Mouse (Mus musculus): ENCODE results near the gene Ubqln4.

DNA sequence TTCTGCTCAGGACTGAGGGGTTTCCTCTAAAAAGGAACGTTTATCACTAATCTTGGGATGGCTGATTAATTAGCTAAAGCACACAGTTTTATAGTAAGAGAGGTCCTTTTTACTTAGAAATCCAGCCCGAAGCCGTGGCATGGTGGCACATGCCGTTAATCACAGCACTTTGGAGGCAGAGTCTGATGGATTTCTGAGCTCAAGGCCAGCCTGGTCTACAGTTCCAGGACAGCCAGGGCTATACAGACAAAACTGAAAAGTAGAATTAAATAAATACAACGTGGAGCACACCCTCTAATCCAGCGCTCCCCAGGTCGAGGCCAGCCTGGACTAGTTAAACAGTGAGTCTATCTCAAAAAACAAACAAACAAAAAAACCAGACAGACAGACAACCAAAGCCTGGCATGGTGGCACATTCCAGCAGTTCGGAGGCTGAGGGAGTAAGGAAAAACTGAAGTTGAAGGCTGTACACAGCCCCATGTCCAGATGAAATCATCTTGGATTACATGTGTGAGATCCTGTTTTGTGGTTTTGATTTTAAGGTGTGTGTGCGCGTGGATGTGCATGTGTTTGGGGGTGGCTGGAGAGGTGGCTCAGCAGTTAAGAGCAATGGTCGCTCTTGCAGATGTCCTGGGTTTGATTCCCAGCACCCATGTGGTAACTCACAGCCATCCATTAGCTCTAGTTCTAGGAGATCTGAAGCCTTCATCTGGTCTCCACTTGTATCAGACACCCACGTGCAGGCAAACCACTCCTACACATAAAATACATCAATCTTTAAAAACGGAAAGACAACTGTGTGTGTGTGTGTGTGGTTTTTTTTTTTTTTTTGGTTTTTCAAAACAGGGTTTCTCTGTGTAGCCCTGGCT, 42.9 kb upstream of the Ubqln4 start:
- TF ChIP-seq CTCF (conservative IDR thresholded peaks at IDR 0.05; ENCODE audit: low read length) = no peak
- no peak for TF ChIP-seq POU5F1 (IDR thresholded peaks at IDR 0.05; ENCODE audit: borderline replicate concordance, low read length)
- TF ChIP-seq NANOG (IDR thresholded peaks at IDR 0.05; ENCODE audit: borderline replicate concordance, low read length) = no peak

All from E14TG2a.4 (cell line).